Mouse (Mus musculus) heart, adult 2 months (tissue): Measurements from ENCODE around the gene Hist1h4a.

ENCODE experiments used
- CTCF ChIP-seq: fragments of 200-600 bp; IDR thresholded peaks from 2 replicates; pipeline ENCODE4 v1.8.1; 2022; ENCODE audit warnings: antibody characterized with exemption, mild to moderate bottlenecking, moderate library complexity
- EP300 ChIP-seq: fragments of 200-500 bp; IDR thresholded peaks from 2 replicates; pipeline ENCODE4 v1.6.1; 2011; ENCODE audit warnings: low read depth, low read length, control low read depth; ENCODE audit not compliant: insufficient read depth
- POLR2A ChIP-seq: fragments of 200-500 bp; IDR thresholded peaks from 2 replicates; pipeline ENCODE4 v1.6.1; 2011; ENCODE audit warnings: mild to moderate bottlenecking, low read depth, low read length, control low read depth; ENCODE audit not compliant: insufficient read depth

DNA sequence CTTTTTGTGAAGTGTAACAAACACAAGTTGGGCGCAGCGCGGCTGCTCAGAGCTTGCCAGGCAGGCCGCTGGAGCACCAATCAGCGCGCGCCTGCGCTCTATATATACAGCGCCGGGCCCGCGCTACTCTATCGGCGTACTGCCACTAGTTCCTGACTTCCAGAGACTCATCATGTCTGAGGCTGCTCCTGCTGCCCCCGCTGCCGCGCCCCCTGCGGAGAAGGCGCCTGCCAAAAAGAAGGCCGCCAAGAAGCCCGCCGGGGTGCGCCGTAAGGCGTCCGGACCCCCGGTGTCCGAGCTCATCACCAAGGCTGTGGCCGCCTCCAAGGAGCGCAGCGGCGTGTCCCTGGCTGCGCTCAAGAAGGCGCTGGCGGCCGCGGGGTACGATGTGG lies 22.4 kb downstream of the Hist1h4a start, which contains the start of gene Hist1h1c:
- TF ChIP-seq CTCF (peak; percentile 15; the same call in 1 of the 2 replicates), POLR2A (peak; percentile 98), EP300 (peak; percentile 61; the same call in 1 of the 2 replicates)
